Mouse (Mus musculus): ENCODE results near the gene Zfp384.
"Not testable (repeated sequence)": the region's sequence is repeated elsewhere in the genome, so short reads cannot be mapped to it uniquely, and the experiment has no call there.

Gene Zfp384

GRCm38 (mm10) chr6:125009181-125010073, 482 bp downstream of the Zfp384 start:
- peak; percentile 65 to 73 for DNase-seq (ENCODE audit: low read depth in 2 of 2, low spot score in 2 of 2)

GRCm38 (mm10) chr6:125017682-125018081, 8.7 kb downstream of the Zfp384 start:
- no peak for DNase-seq (ENCODE audit: low read depth in 2 of 2, low spot score in 2 of 2)

- DNase-seq (ENCODE audit: low read depth in 2 of 2, low spot score in 2 of 2) = peak; percentile 68 to 70
Observed at GRCm38 (mm10) chr6:125030532-125030931, 21.6 kb downstream of the Zfp384 start.

GRCm38 (mm10) chr6:125031604-125032003, 22.7 kb downstream of the Zfp384 start:
- no peak for DNase-seq (ENCODE audit: low read depth in 2 of 2, low spot score in 2 of 2)

GRCm38 (mm10) chr6:125038666-125039065, 29.7 kb downstream of the Zfp384 start:
- no peak for DNase-seq (ENCODE audit: low read depth in 2 of 2, low spot score in 2 of 2)

- DNase-seq (ENCODE audit: low read depth in 2 of 2, low spot score in 2 of 2) = no peak
Observed at GRCm38 (mm10) chr6:125039131-125039530, 30.2 kb downstream of the Zfp384 start.

- peak; percentile 76 to 87 for DNase-seq (ENCODE audit: low read depth in 2 of 2, low spot score in 2 of 2)
Observed at GRCm38 (mm10) chr6:125039533-125040153, 30.7 kb downstream of the Zfp384 start, which contains the start of gene Ing4. TSS of gene Ing4 (plus strand) at chr6:125039760.

GRCm38 (mm10) chr6:125040221-125040620, 31.3 kb downstream of the Zfp384 start:
- DNase-seq (ENCODE audit: low read depth in 2 of 2, low spot score in 2 of 2) = no peak

- DNase-seq (ENCODE audit: low read depth in 2 of 2, low spot score in 2 of 2) = no peak
Observed at GRCm38 (mm10) chr6:125041047-125041446, 32.1 kb downstream of the Zfp384 start.

- DNase-seq (ENCODE audit: low read depth in 2 of 2, low spot score in 2 of 2) = no peak
Observed at GRCm38 (mm10) chr6:125042081-125042480, 33.1 kb downstream of the Zfp384 start.

GRCm38 (mm10) chr6:125046691-125047090, 37.7 kb downstream of the Zfp384 start:
- DNase-seq (ENCODE audit: low read depth in 2 of 2, low spot score in 2 of 2) = peak; percentile 54 to 71

GRCm38 (mm10) chr6:125049678-125050077, 40.7 kb downstream of the Zfp384 start, which contains the start of gene Acrbp:
TSS of gene Acrbp (plus strand) at chr6:125049689.
- DNase-seq (ENCODE audit: low read depth in 2 of 2, low spot score in 2 of 2) = no peak

GRCm38 (mm10) chr6:125051237-125051636, 42.3 kb downstream of the Zfp384 start:
- peak in 1 of 2 experiments; percentile 46 for DNase-seq (ENCODE audit: low read depth in 2 of 2, low spot score in 2 of 2)

GRCm38 (mm10) chr6:125061493-125061892, 52.5 kb downstream of the Zfp384 start:
- no peak for DNase-seq (ENCODE audit: low read depth in 2 of 2, low spot score in 2 of 2)

GRCm38 (mm10) chr6:125062511-125062910, 53.6 kb downstream of the Zfp384 start:
- no peak for DNase-seq (ENCODE audit: low read depth in 2 of 2, low spot score in 2 of 2)

- DNase-seq (ENCODE audit: low read depth in 2 of 2, low spot score in 2 of 2) = no peak
Observed at GRCm38 (mm10) chr6:125063906-125064305, 55.0 kb downstream of the Zfp384 start.

GRCm38 (mm10) chr6:125065223-125065622, 56.3 kb downstream of the Zfp384 start:
- DNase-seq (ENCODE audit: low read depth in 2 of 2, low spot score in 2 of 2) = not testable (repeated sequence)

GRCm38 (mm10) chr6:125067571-125067995, 58.6 kb downstream of the Zfp384 start, which contains the start of gene Lpar5:
TSS of gene Lpar5 (plus strand) at chr6:125067920.
- peak; percentile 47 to 51 for DNase-seq (ENCODE audit: low read depth in 2 of 2, low spot score in 2 of 2)

GRCm38 (mm10) chr6:125071170-125071895, 62.4 kb downstream of the Zfp384 start:
- peak; percentile 50 to 55 for DNase-seq (ENCODE audit: low read depth in 2 of 2, low spot score in 2 of 2)

- no peak for DNase-seq (ENCODE audit: low read depth in 2 of 2, low spot score in 2 of 2)
Observed at GRCm38 (mm10) chr6:125071896-125072279, 62.9 kb downstream of the Zfp384 start.

GRCm38 (mm10) chr6:125073825-125074224, 64.9 kb downstream of the Zfp384 start:
- no peak for DNase-seq (ENCODE audit: low read depth in 2 of 2, low spot score in 2 of 2)
